Mouse (Mus musculus) embryo, embryonic 11.5 days (tissue): ENCODE data around the gene Smap2.
"Not testable (repeated sequence)": the region's sequence is repeated elsewhere in the genome, so short reads cannot be mapped to it uniquely, and the experiment has no call there.

ENCODE experiments used
- DNase-seq: peaks from one replicate; pipeline ENCODE4 v3.0.0-alpha.2; 2012; ENCODE audit warnings: low read depth, low spot score

Smap2 gene

GRCm38 (mm10) chr4:121016928-121017657 is at the start of gene Smap2:
Gene Smap2, minus strand, starts transcription at chr4:121017247.
- peak; percentile 97 for DNase-seq

- no peak for DNase-seq
Observed at GRCm38 (mm10) chr4:121065336-121065735, 48.3 kb upstream of the Smap2 start.

- DNase-seq: not testable (repeated sequence)
Observed at GRCm38 (mm10) chr4:121059218-121059617, 42.2 kb upstream of the Smap2 start.

- DNase-seq: no peak
Observed at GRCm38 (mm10) chr4:121057032-121057431, 40.0 kb upstream of the Smap2 start.

- no peak for DNase-seq
Observed at GRCm38 (mm10) chr4:121056342-121056741, 39.3 kb upstream of the Smap2 start.

GRCm38 (mm10) chr4:121052454-121053323 is 35.6 kb upstream of the Smap2 start:
- no peak for DNase-seq

- DNase-seq: no peak
Observed at GRCm38 (mm10) chr4:121051863-121052262, 34.8 kb upstream of the Smap2 start.

- no peak for DNase-seq
Observed at GRCm38 (mm10) chr4:121042946-121043345, 25.9 kb upstream of the Smap2 start.

- DNase-seq: no peak
Observed at GRCm38 (mm10) chr4:121042472-121042871, 25.4 kb upstream of the Smap2 start.

GRCm38 (mm10) chr4:121040897-121041671 is 24.0 kb upstream of the Smap2 start:
- peak; percentile 72 for DNase-seq

GRCm38 (mm10) chr4:121040323-121040722 is 23.3 kb upstream of the Smap2 start:
- no peak for DNase-seq

GRCm38 (mm10) chr4:121039331-121040115 is 22.5 kb upstream of the Smap2 start, which contains the start of gene Col9a2:
Gene Col9a2, plus strand, starts transcription at chr4:121039385.
- no peak for DNase-seq

- no peak for DNase-seq
Observed at GRCm38 (mm10) chr4:121033006-121033405, 16.0 kb upstream of the Smap2 start.

GRCm38 (mm10) chr4:121031440-121031839 is 14.4 kb upstream of the Smap2 start:
- DNase-seq: no peak

GRCm38 (mm10) chr4:121029632-121030031 is 12.6 kb upstream of the Smap2 start:
- DNase-seq: no peak

- DNase-seq: no peak
Observed at GRCm38 (mm10) chr4:121028659-121029392, 11.8 kb upstream of the Smap2 start.

- no peak for DNase-seq
Observed at GRCm38 (mm10) chr4:121028146-121028545, 11.1 kb upstream of the Smap2 start.

GRCm38 (mm10) chr4:121025681-121026080 is 8.6 kb upstream of the Smap2 start:
- DNase-seq: no peak

- no peak for DNase-seq
Observed at GRCm38 (mm10) chr4:121023941-121024340, 6.9 kb upstream of the Smap2 start.

GRCm38 (mm10) chr4:121023464-121023863 is 6.4 kb upstream of the Smap2 start:
- no peak for DNase-seq
